ENCODE assay signal across 8 mouse cellular contexts in genomic region chr11:80479425-80479824, GRCm38 (mm10). TPM values are rescaled to one million over a fixed set of nuclear protein-coding genes. Genes with fewer than 3 reads are reported as not detected.
DNase-seq lines count a peak whose midpoint lies in the region; ATAC-seq and TF ChIP-seq lines count a peak whose summit lies in the region.

No protein-coding gene starts in this region.

- H3K4me2 ChIP-seq in hindbrain, embryonic 11.5 days (replicated peaks; ENCODE audit: low read depth, low read length): peak overlapping the region; percentile 93
- peak overlapping the region; percentile 83 for H3K4me2 ChIP-seq in midbrain, embryonic 16.5 days (ENCODE audit: low read length)

- 70% methylated on average over 5 of the region's 5 CpGs for whole genome bisulfite sequencing in hindbrain, embryonic 11.5 days
- WGBS in midbrain, embryonic 16.5 days: 30% methylated on average over 5 of the region's 5 CpGs

- H3K9ac ChIP-seq in hindbrain, embryonic 11.5 days (ENCODE audit: low read depth, low read length): peak overlapping the region; percentile 96
- H3K9ac ChIP-seq in midbrain, embryonic 16.5 days (ENCODE audit: low read depth, low read length): peak overlapping the region; percentile 99

- intact Hi-C loops in left cerebral cortex, adult 2 months (cut with DNase I): no loop called here
- intact Hi-C loops in left cerebral cortex, postnatal 4 days (cut with DNase I): loop anchor here (2.0 to 5.0 kb wide), 3 partner anchors 121 to 193 kb away; no protein-coding TSS in a partner anchor

- H3K27ac ChIP-seq in left cerebral cortex, adult 2 months: peak overlapping the region; percentile 96
- H3K27ac ChIP-seq in hindbrain, embryonic 11.5 days (ENCODE audit: low read depth, low read length): no peak overlapping the region
- H3K27ac ChIP-seq in midbrain, embryonic 16.5 days (ENCODE audit: low read length): peak overlapping the region; percentile 99

- H3K9me3 ChIP-seq in hindbrain, embryonic 11.5 days (ENCODE audit: control insufficient read depth, low read length): no peaks in the 10 kb centered on the region
- H3K9me3 ChIP-seq in midbrain, embryonic 16.5 days (replicated peaks; ENCODE audit: control insufficient read depth, low read length, poor library complexity, severe bottlenecking): no peaks in the 10 kb centered on the region

- no peak for TF ChIP-seq CTCF in left cerebral cortex, adult 2 months (IDR thresholded peaks at IDR 0.05)

- ATAC-seq in hindbrain, embryonic 11.5 days (ENCODE audit: low FRiP score): no peak
- no peak for ATAC-seq in midbrain, embryonic 16.5 days
- ATAC-seq in megakaryocyte progenitor cell, adult 5-6 weeks (replicated peaks; ENCODE audit: poor library complexity): no peak

- H3K4me1 ChIP-seq in hindbrain, embryonic 11.5 days (replicated peaks; ENCODE audit: control insufficient read depth, insufficient read depth, low read length): peaks cover 8% of the 10 kb centered on the region
- H3K4me1 ChIP-seq in midbrain, embryonic 16.5 days (ENCODE audit: control insufficient read depth, insufficient read depth, low read length): peaks cover 32% of the 10 kb centered on the region

- no peaks in the 10 kb centered on the region for H3K36me3 ChIP-seq in hindbrain, embryonic 11.5 days (ENCODE audit: control insufficient read depth, insufficient read depth, low read length)
- no peaks in the 10 kb centered on the region for H3K36me3 ChIP-seq in midbrain, embryonic 16.5 days (ENCODE audit: control insufficient read depth, insufficient read depth, low read length)

- peak overlapping the region; percentile 88 for H3K4me3 ChIP-seq in left cerebral cortex, adult 2 months
- H3K4me3 ChIP-seq in hindbrain, embryonic 11.5 days (ENCODE audit: low read depth, low read length): peak overlapping the region; percentile 86
- peak overlapping the region; percentile 86 for H3K4me3 ChIP-seq in midbrain, embryonic 16.5 days (ENCODE audit: low read depth, low read length)

- H3K27me3 ChIP-seq in hindbrain, embryonic 11.5 days (ENCODE audit: control insufficient read depth, insufficient read depth, low read length): peaks cover 10% of the 10 kb centered on the region
- H3K27me3 ChIP-seq in midbrain, embryonic 16.5 days (ENCODE audit: control insufficient read depth, insufficient read depth, low read depth, low read length): no peaks in the 10 kb centered on the region

- DNase-seq in left cerebral cortex, adult 2 months (ENCODE audit: extremely low spot score in 1 of 2, low spot score in 2 of 2): peak in 1 of 2 experiments; percentile 35
- no peak for DNase-seq in left cerebral cortex, postnatal 4 days
- DNase-seq in cerebellum, postnatal 14 days: peak; percentile 65 to 68
- no peak for DNase-seq in hindbrain, embryonic 11.5 days (ENCODE audit: low spot score)
- no peak for DNase-seq in embryo, embryonic 9.5 days (ENCODE audit: extremely low spot score)
- DNase-seq in spleen, postnatal 10 days (ENCODE audit: low spot score in 2 of 2): no peak

RNA-seq across cellular contexts. Expression of gene Cdk5r1, which starts 2.6 kb away (rescaled TPM):
- total RNA-seq in left cerebral cortex, adult 2 months (2021): 100 to 1,000 TPM; 329 to 334 TPM
- total RNA-seq in left cerebral cortex, postnatal 4 days (2021): 100 to 1,000 TPM; 380 to 382 TPM
- 21.5 and 23.7 TPM in 2 replicates for polyA plus RNA-seq in hindbrain, embryonic 11.5 days (2014; fragmentation: Nextera tagmentation; extraction: Ambion mirVana)
- polyA plus RNA-seq in midbrain, embryonic 16.5 days (2015; fragmentation: Nextera tagmentation; extraction: Ambion mirVana): 90.2 and 91.0 TPM in 2 replicates
- 5.0 and 5.8 TPM in 2 replicates for total RNA-seq in megakaryocyte progenitor cell, adult 5-6 weeks (2015)
- total RNA-seq in megakaryocyte progenitor cell, adult 5-6 weeks (2017): 5.5 and 5.7 TPM in 2 replicates

RNA-seq across cellular contexts. Expression of gene Psmd11, which starts 51.0 kb away (rescaled TPM):
- 100 to 1,000 TPM; 102 to 103 TPM for total RNA-seq in left cerebral cortex, adult 2 months (2021)
- total RNA-seq in left cerebral cortex, postnatal 4 days (2021): 100 to 1,000 TPM; 117 to 120 TPM
- polyA plus RNA-seq in hindbrain, embryonic 11.5 days (2014; fragmentation: Nextera tagmentation; extraction: Ambion mirVana): 354 and 383 TPM in 2 replicates
- polyA plus RNA-seq in midbrain, embryonic 16.5 days (2015; fragmentation: Nextera tagmentation; extraction: Ambion mirVana): 270 and 301 TPM in 2 replicates
- 103 and 105 TPM in 2 replicates for total RNA-seq in megakaryocyte progenitor cell, adult 5-6 weeks (2015)
- total RNA-seq in megakaryocyte progenitor cell, adult 5-6 weeks (2017): 78.8 and 83.5 TPM in 2 replicates

Comparison
In these comparisons a context has a peak if more than half of its experiments do, and no peak if none do; other contexts are left out.
1. DNase-seq: peak in cerebellum, postnatal 14 days (2 of 2); none in left cerebral cortex, postnatal 4 days (single experiment), hindbrain, embryonic 11.5 days (single experiment), embryo, embryonic 9.5 days (single experiment) and spleen, postnatal 10 days (0 of 2).
2. RNA of gene Cdk5r1, which starts 2.6 kb away (total RNA-seq): 380 to 382 TPM in left cerebral cortex, postnatal 4 days and 329 to 334 TPM in left cerebral cortex, adult 2 months; 5.0 to 5.8 TPM in megakaryocyte progenitor cell, adult 5-6 weeks; every median in the first group is over 10 times any median in the second.
3. Peak in every context shown above with its lines, with median percentiles within 50 percentile points of each other: H3K4me3 ChIP-seq.